Mouse (Mus musculus) liver, postnatal 0 days (tissue): ENCODE data around the gene Mrs2. TPM values are rescaled to one million over a fixed set of nuclear protein-coding genes. Genes with fewer than 3 reads are reported as not detected.

Source experiments
- ATAC-seq: fragments of 200-750 bp; cut with Nextera tagmentation; 2 replicates; pipeline ENCODE4 v1.8.0; 2017; ENCODE audit warnings: mild to moderate bottlenecking, moderate library complexity
- DNase-seq: peaks from one replicate; pipeline ENCODE4 v3.0.0-alpha.2; 2016
- H3K27ac ChIP-seq: fragments of 300-500 bp; sonication (generic); 2 replicates; pipeline ENCODE4 v1.5.1; 2014; ENCODE audit warnings: antibody characterized with exemption, moderate library complexity, mild to moderate bottlenecking, low read depth
- H3K27me3 ChIP-seq: fragments of 300-500 bp; sonication (generic); 2 replicates; pipeline ENCODE4 v1.6.1; 2014; ENCODE audit warnings: low read length, control low read depth, mixed read lengths; ENCODE audit not compliant: insufficient read depth
- H3K36me3 ChIP-seq: fragments of 300-500 bp; sonication (generic); replicated peaks from 2 replicates; pipeline ENCODE4 v1.6.1; 2014; ENCODE audit warnings: mild to moderate bottlenecking, control low read depth, low read length, moderate library complexity, mixed read lengths; ENCODE audit not compliant: insufficient read depth
- H3K4me1 ChIP-seq: fragments of 300-500 bp; sonication (generic); 2 replicates; pipeline ENCODE4 v1.6.1; 2014; ENCODE audit warnings: antibody characterized with exemption, mild to moderate bottlenecking, control low read depth; ENCODE audit not compliant: insufficient read depth
- H3K4me2 ChIP-seq: fragments of 300-500 bp; sonication (generic); 2 replicates; pipeline ENCODE4 v1.6.1; 2014; ENCODE audit warnings: low read depth, mild to moderate bottlenecking, low read length, moderate library complexity, mixed read lengths
- H3K4me3 ChIP-seq: fragments of 300-500 bp; sonication (generic); 2 replicates; pipeline ENCODE4 v1.5.1; 2014; ENCODE audit warnings: low read depth, low read length
- H3K9ac ChIP-seq: fragments of 300-500 bp; sonication (generic); replicated peaks from 2 replicates; pipeline ENCODE4 v1.6.1; 2014; ENCODE audit warnings: mild to moderate bottlenecking, moderate library complexity
- H3K9me3 ChIP-seq: fragments of 300-500 bp; sonication (generic); 2 replicates; pipeline ENCODE4 v1.6.1; 2016; ENCODE audit warnings: mild to moderate bottlenecking, control low read depth, low read length, mixed read lengths
- CTCF ChIP-seq: sonication (generic); IDR thresholded peaks from 2 replicates; pipeline ENCODE4 v1.5.1; 2016; ENCODE audit warnings: antibody characterized with exemption, low read depth
- EP300 ChIP-seq: IDR thresholded peaks from 2 replicates; pipeline ENCODE4 v1.6.1; 2016; ENCODE audit warnings: antibody characterized with exemption, low read depth, mild to moderate bottlenecking
- WGBS: fragments of 180-500 bp; shearing (Covaris S2); extraction: QIAGEN DNeasy Blood & Tissue Kit; methylation state at CpG from one replicate; pipeline ENCODE4 v1.1.7; 2014; ENCODE audit not compliant: insufficient replicate concordance; 5-methylcytosine and 5-hydroxymethylcytosine counted together
- polyA plus RNA-seq: library from polyadenylated mRNA; unstranded; fragments of >200 nt; fragmentation: Nextera tagmentation; extraction: Ambion mirVana; gene quantifications from 2 replicates; pipeline ENCODE4 v1.2.1, GENCODE M21; 2015

The Mrs2 gene
- polyA plus RNA-seq, 1 experiment from 2014 or later = 5.1 TPM

DNA sequence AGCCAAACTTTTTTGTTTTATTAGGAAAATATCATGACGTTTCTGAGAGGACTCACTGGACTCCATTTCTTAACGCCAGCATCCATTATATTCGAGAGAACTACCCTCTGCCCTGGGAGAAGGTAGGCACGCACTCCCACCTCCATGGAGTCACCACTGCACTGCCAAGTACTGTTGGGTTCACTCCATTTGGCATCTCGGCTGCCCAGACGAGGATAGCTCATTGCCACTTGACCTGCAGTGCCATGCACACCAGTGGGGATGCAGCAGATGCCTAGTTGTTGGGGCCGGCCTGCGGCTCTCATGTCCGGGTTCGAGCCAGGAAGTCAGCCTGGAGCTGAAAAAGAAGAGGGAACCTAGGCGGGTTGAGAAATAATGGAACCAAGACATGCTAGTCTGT lies 65.1 kb downstream of the Mrs2 start:
- peaks cover 2% of the 10 kb centered on the region; the same call in 1 of the 2 replicates for H3K4me1 ChIP-seq
- ATAC-seq = no peak
- no peaks in the 10 kb centered on the region for H3K27me3 ChIP-seq
- H3K27ac ChIP-seq = no peak overlapping the region
- H3K9me3 ChIP-seq = no peaks in the 10 kb centered on the region
- no peak overlapping the region for H3K4me3 ChIP-seq
- H3K36me3 ChIP-seq = peaks cover 2% of the 10 kb centered on the region
- TF ChIP-seq CTCF (no peak), EP300 (no peak)
- 42% methylated on average over 11 of the region's 11 CpGs for WGBS
- no peak overlapping the region for H3K4me2 ChIP-seq
- no peak overlapping the region for H3K9ac ChIP-seq
- DNase-seq = no peak

DNA sequence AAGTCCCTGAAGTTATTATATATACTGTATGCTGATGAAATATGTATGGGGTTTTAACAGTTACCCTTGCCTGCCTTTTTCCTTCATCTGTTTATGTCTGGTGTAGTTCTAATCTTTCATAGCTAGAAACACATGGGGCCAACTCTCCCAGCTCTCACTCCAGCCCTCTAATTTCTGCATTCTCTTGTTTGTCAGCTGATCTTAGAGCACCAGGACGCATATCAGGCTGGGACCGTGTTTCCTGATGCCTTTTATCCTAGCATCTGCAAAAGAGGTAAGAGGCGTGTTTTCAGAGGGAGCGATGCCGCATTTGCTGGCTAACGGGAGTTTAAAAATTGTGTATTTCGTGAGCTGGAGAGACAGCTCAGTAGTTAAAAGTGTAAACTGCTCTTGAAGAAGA lies 67.5 kb downstream of the Mrs2 start:
- H3K9ac ChIP-seq = no peak overlapping the region
- no peak for ATAC-seq
- no peaks in the 10 kb centered on the region for H3K27me3 ChIP-seq
- 62% methylated on average over 7 of the region's 7 CpGs for WGBS
- H3K4me2 ChIP-seq = no peak overlapping the region
- peaks cover 8% of the 10 kb centered on the region for H3K4me1 ChIP-seq
- no peak overlapping the region for H3K4me3 ChIP-seq
- no peak for TF ChIP-seq CTCF
- TF ChIP-seq EP300 = no peak
- no peak overlapping the region for H3K27ac ChIP-seq
- DNase-seq = no peak
- peaks cover 2% of the 10 kb centered on the region for H3K36me3 ChIP-seq
- no peaks in the 10 kb centered on the region for H3K9me3 ChIP-seq

DNA sequence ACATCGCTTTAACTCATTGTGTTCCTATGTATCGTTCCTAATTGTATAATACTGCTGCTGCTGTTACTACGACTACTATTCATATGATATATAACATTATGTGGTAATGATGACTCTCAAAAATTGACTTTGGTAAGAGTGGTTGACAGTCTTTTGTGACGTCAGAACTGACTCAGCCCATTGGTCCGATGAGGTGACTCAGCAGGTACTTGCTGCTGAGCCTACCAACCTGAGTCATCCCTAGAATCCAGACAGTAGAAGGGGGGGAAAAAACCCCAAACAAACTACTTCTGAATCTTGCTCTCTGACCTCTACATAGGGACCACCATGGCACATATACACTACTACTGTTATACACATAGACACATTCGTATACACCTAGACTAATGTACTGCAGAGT lies 71.3 kb downstream of the Mrs2 start:
- no peak overlapping the region for H3K9ac ChIP-seq
- peaks cover 8% of the 10 kb centered on the region for H3K4me1 ChIP-seq
- no peak for ATAC-seq
- no peaks in the 10 kb centered on the region for H3K9me3 ChIP-seq
- TF ChIP-seq CTCF = no peak
- TF ChIP-seq EP300 = no peak
- H3K36me3 ChIP-seq = no peaks in the 10 kb centered on the region
- no peaks in the 10 kb centered on the region for H3K27me3 ChIP-seq
- H3K27ac ChIP-seq = 0 out of 2 replicates have a peak overlapping the region, but pooled peaks have one; percentile 19
- H3K4me3 ChIP-seq = no peak overlapping the region
- no peak overlapping the region for H3K4me2 ChIP-seq
- no peak for DNase-seq
- WGBS = 77% methylated on average over 6 of the region's 6 CpGs

DNA sequence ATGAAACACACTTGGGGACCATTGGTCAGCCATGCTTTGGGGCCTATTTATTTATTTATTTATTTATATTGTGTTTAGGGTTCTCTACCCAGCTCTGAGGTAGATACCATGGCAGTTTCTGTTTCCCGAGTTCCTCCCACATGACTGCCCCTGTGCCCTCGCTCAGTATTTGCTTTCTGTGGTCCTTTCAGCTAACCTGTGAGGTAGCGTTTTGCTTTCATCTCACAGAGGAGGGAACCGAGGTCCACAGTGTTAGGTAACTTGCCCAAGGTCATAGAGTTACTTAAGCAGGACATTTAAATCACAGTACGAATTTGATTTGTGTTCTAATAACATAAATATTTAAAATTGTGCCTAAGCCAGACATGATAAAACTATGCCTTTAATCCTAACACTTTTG lies 73.0 kb downstream of the Mrs2 start:
- H3K9ac ChIP-seq = 0 out of 2 replicates have a peak overlapping the region, but pooled peaks have one; percentile 21
- H3K27me3 ChIP-seq = no peaks in the 10 kb centered on the region
- DNase-seq (no peak), ATAC-seq (peak; percentile 53)
- WGBS = 58% methylated on average over 5 of the region's 5 CpGs
- no peaks in the 10 kb centered on the region for H3K9me3 ChIP-seq
- peak overlapping the region; percentile 61 for H3K27ac ChIP-seq
- H3K36me3 ChIP-seq = no peaks in the 10 kb centered on the region
- H3K4me2 ChIP-seq = peak overlapping the region; percentile 56
- peak overlapping the region; percentile 20; the same call in 1 of the 2 replicates for H3K4me3 ChIP-seq
- TF ChIP-seq EP300 (no peak), CTCF (no peak)
- H3K4me1 ChIP-seq = peaks cover 8% of the 10 kb centered on the region

DNA sequence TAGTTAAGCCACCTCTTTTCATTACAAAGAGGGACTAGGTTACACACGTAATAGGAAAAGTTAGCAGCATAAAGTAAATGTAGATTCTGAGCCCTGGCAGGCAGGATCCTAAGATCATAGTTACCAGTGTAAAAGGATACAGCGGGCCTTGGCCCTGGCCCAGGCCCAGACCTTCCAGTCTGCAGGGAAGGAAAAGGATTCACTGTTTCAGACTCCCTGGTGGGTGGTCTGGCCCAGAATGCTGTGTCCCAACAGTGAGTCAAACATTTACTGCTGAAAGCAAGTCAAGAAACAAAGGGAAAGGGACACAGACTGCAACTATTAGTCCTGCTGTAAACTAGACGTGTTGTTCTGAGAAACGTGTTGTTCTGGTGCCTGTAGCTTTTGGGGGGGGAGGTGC lies 74.6 kb downstream of the Mrs2 start:
- Histone ChIP-seq H3K4me3 (peak overlapping the region; percentile 32), H3K27ac (peak overlapping the region; percentile 67), H3K36me3 (no peaks in the 10 kb centered on the region), H3K27me3 (no peaks in the 10 kb centered on the region), H3K4me2 (peak overlapping the region; percentile 56), H3K9ac (peak overlapping the region; percentile 65), H3K9me3 (no peaks in the 10 kb centered on the region), H3K4me1 (peaks cover 5% of the 10 kb centered on the region)
- DNase-seq (peak; percentile 29), ATAC-seq (no peak)
- TF ChIP-seq EP300 = no peak
- no peak for TF ChIP-seq CTCF
- WGBS = 32% methylated on average over 4 of the region's 4 CpGs

DNA sequence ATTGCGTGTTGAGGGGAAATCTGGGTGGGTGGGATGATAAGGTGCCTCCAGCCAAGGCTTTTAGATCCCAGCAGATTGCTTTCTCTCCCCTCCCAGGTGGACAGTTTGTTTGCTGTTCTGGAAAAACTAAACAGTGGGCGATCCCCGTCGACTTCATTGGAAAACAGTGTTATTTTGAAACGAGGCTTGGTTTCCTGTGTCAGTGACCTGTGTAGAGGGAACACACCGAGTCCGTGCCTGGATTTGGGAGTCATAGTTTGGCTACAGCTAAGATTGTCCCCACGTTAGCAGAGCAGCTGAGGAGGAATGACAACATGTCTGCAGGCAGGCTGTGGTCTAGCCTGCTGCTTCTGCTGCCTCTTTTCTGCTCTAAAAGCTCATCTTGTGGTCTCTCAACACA lies 76.9 kb downstream of the Mrs2 start:
- H3K4me2 ChIP-seq = peak overlapping the region; percentile 50
- H3K27ac ChIP-seq = peak overlapping the region; percentile 77
- H3K27me3 ChIP-seq = no peaks in the 10 kb centered on the region
- peak overlapping the region; percentile 35 for H3K9ac ChIP-seq
- peak overlapping the region; percentile 29 for H3K4me3 ChIP-seq
- no peak for TF ChIP-seq EP300
- no peak for TF ChIP-seq CTCF
- H3K4me1 ChIP-seq = peaks cover 5% of the 10 kb centered on the region; the same call in 1 of the 2 replicates
- no peaks in the 10 kb centered on the region for H3K36me3 ChIP-seq
- ATAC-seq = peak; percentile 81
- DNase-seq = peak; percentile 53
- 39% methylated on average over 8 of the region's 8 CpGs for WGBS
- H3K9me3 ChIP-seq = no peaks in the 10 kb centered on the region
